Mouse (Mus musculus) myocyte (in vitro differentiated cells): ENCODE results near the gene Tcf25.

Source experiments
- E2F4 ChIP-seq: IDR thresholded peaks from one replicate; pipeline ENCODE4 v1.6.1; 2011; ENCODE audit warnings: mild to moderate bottlenecking, control low read depth, moderate library complexity; ENCODE audit not compliant: insufficient read depth
- MYOD1 ChIP-seq, 3 experiments: IDR thresholded peaks; one replicate each; pipeline ENCODE4 v1.6.1; 2011; ENCODE audit warnings: control low read depth in 2 of 3, low read depth in 2 of 3, mild to moderate bottlenecking in 2 of 3, moderate library complexity in 1 of 3; ENCODE audit not compliant: insufficient read length in 2 of 3, control insufficient read depth in 1 of 3
- POLR2A ChIP-seq: IDR thresholded peaks from one replicate; pipeline ENCODE4 v1.6.1; 2011; ENCODE audit warnings: low read depth, mild to moderate bottlenecking, control low read depth, moderate library complexity; ENCODE audit not compliant: insufficient read length
- TCF3 ChIP-seq: IDR thresholded peaks from one replicate; pipeline ENCODE4 v1.6.1; 2011; ENCODE audit warnings: low read depth, control low read depth; ENCODE audit not compliant: insufficient read length

DNA sequence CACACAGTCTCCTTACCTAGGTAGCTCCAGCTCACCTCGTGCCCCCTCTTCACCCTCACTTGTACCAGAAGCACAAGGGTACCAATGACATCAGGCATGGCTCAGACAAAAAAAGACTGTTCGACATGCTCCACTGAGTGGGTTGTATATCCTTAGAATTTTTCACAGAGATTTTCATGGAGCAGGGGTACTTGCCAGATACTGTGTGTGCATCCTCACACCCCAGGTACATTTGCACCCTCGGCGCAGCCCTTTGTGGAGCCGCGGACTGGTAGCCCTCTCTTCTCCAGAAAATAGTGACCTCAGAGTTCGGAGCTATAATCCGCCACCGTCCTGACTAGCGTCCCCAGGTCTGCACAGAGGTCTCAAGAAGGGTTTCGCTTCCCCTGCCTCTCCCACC lies 37.2 kb downstream of the Tcf25 start:
- no peak for TF ChIP-seq TCF3
- TF ChIP-seq MYOD1 (IDR thresholded peaks at IDR 0.05; ENCODE audit: control insufficient read depth in 1 of 3, insufficient read length in 2 of 3, low read depth in 2 of 3), result no peak
- TF ChIP-seq POLR2A, result no peak
- TF ChIP-seq E2F4, result no peak
